Mouse (Mus musculus): Measurements from ENCODE around the gene Arhgap24. TPM values are rescaled to one million over a fixed set of nuclear protein-coding genes. Genes with fewer than 3 reads are reported as not detected.
"Not testable (repeated sequence)": the region's sequence is repeated elsewhere in the genome, so short reads cannot be mapped to it uniquely, and the experiment has no call there.

Gene Arhgap24
- total RNA-seq, 2 experiments from 2014 or later, result 6.3 to 7.0 TPM

GRCm38 (mm10) chr5:102843934-102844709 is 362.9 kb downstream of the Arhgap24 start:
- intact Hi-C loops (cut with DNase I), result no loop called here
- DNase-seq (ENCODE audit: low spot score in 2 of 2), result no peak

GRCm38 (mm10) chr5:102844731-102845598 is 363.8 kb downstream of the Arhgap24 start:
- DNase-seq (ENCODE audit: low spot score in 2 of 2), result peak; percentile 81 to 92
- intact Hi-C loops (cut with DNase I), result no loop called here

- DNase-seq (ENCODE audit: low spot score in 2 of 2), result no peak
- intact Hi-C loops (cut with DNase I), result no loop called here
Measured at GRCm38 (mm10) chr5:102845800-102846199, 364.6 kb downstream of the Arhgap24 start.

- DNase-seq (ENCODE audit: low spot score in 2 of 2), result no peak
- intact Hi-C loops (cut with DNase I), result no loop called here
Measured at GRCm38 (mm10) chr5:102847859-102848258, 366.7 kb downstream of the Arhgap24 start.

GRCm38 (mm10) chr5:102851761-102852160 is 370.6 kb downstream of the Arhgap24 start:
- DNase-seq (ENCODE audit: low spot score in 2 of 2), result no peak
- intact Hi-C loops (cut with DNase I), result no loop called here

GRCm38 (mm10) chr5:102853750-102854149 is 372.6 kb downstream of the Arhgap24 start:
- DNase-seq (ENCODE audit: low spot score in 2 of 2), result no peak
- intact Hi-C loops (cut with DNase I), result no loop called here

- peak in 1 of 2 experiments; percentile 27 for DNase-seq (ENCODE audit: low spot score in 2 of 2)
- intact Hi-C loops (cut with DNase I), result no loop called here
Measured at GRCm38 (mm10) chr5:102855805-102856204, 374.6 kb downstream of the Arhgap24 start.

- DNase-seq (ENCODE audit: low spot score in 2 of 2), result no peak
- intact Hi-C loops (cut with DNase I), result no loop called here
Measured at GRCm38 (mm10) chr5:102858047-102858446, 376.9 kb downstream of the Arhgap24 start.

- intact Hi-C loops (cut with DNase I), result no loop called here
- DNase-seq (ENCODE audit: low spot score in 2 of 2), result no peak
Measured at GRCm38 (mm10) chr5:102859749-102860148, 378.6 kb downstream of the Arhgap24 start.

GRCm38 (mm10) chr5:102868196-102868595 is 387.0 kb downstream of the Arhgap24 start:
- intact Hi-C loops (cut with DNase I), result no loop called here
- no peak for DNase-seq (ENCODE audit: low spot score in 2 of 2)

GRCm38 (mm10) chr5:102872996-102873395 is 391.8 kb downstream of the Arhgap24 start:
- DNase-seq (ENCODE audit: low spot score in 2 of 2), result not testable (repeated sequence)
- intact Hi-C loops (cut with DNase I), result loop anchor here (5.0 kb wide), 3 partner anchors 171 to 726 kb away; no protein-coding TSS in a partner anchor

GRCm38 (mm10) chr5:102874605-102875298 is 393.6 kb downstream of the Arhgap24 start:
- DNase-seq (ENCODE audit: low spot score in 2 of 2), result peak; percentile 72 to 83
- intact Hi-C loops (cut with DNase I), result loop anchor here (5.0 kb wide), 3 partner anchors 172 to 727 kb away; no protein-coding TSS in a partner anchor

GRCm38 (mm10) chr5:102875628-102876027 is 394.4 kb downstream of the Arhgap24 start:
- intact Hi-C loops (cut with DNase I), result no loop called here
- no peak for DNase-seq (ENCODE audit: low spot score in 2 of 2)

GRCm38 (mm10) chr5:102888482-102889162 is 407.4 kb downstream of the Arhgap24 start:
- intact Hi-C loops (cut with DNase I), result no loop called here
- no peak for DNase-seq (ENCODE audit: low spot score in 2 of 2)

- no peak for DNase-seq (ENCODE audit: low spot score in 2 of 2)
- intact Hi-C loops (cut with DNase I), result no loop called here
Measured at GRCm38 (mm10) chr5:102889163-102889488, 407.9 kb downstream of the Arhgap24 start.

- no peak for DNase-seq (ENCODE audit: low spot score in 2 of 2)
- intact Hi-C loops (cut with DNase I), result no loop called here
Measured at GRCm38 (mm10) chr5:102892226-102892625, 411.0 kb downstream of the Arhgap24 start.

GRCm38 (mm10) chr5:102898301-102898700 is 417.1 kb downstream of the Arhgap24 start:
- no peak for DNase-seq (ENCODE audit: low spot score in 2 of 2)
- intact Hi-C loops (cut with DNase I), result no loop called here

GRCm38 (mm10) chr5:102899680-102900215 is 418.6 kb downstream of the Arhgap24 start:
- intact Hi-C loops (cut with DNase I), result no loop called here
- DNase-seq (ENCODE audit: low spot score in 2 of 2), result no peak

GRCm38 (mm10) chr5:102901176-102901575 is 420.0 kb downstream of the Arhgap24 start:
- DNase-seq (ENCODE audit: low spot score in 2 of 2), result no peak
- intact Hi-C loops (cut with DNase I), result no loop called here

Measured in left cerebral cortex, postnatal 25 days (tissue).